Mouse (Mus musculus) olfactory bulb, adult 2 months (tissue): ENCODE measurements around the gene Ccdc110.

Experiments used
- CTCF ChIP-seq: fragments of 200-500 bp; IDR thresholded peaks from 2 replicates; pipeline ENCODE4 v1.5.1; 2012; ENCODE audit warnings: low read depth, mild to moderate bottlenecking, low read length, moderate library complexity; ENCODE audit not compliant: insufficient read depth
- POLR2A ChIP-seq: fragments of 200-500 bp; IDR thresholded peaks from 2 replicates; pipeline ENCODE4 v1.6.1; 2012; ENCODE audit warnings: mild to moderate bottlenecking, low read depth, low read length, moderate library complexity; ENCODE audit not compliant: insufficient read depth

GRCm38 (mm10) chr8:45986665-45987064 is 52.2 kb downstream of the Ccdc110 start:
- TF ChIP-seq CTCF: no peak
- TF ChIP-seq POLR2A: no peak
